Mouse (Mus musculus): ENCODE measurements around the gene Zfp27.
A peak's percentile ranks its signal among the peaks of the same experiment; 100 is the strongest.

The Zfp27 gene

GRCm38 (mm10) chr7:29905966-29906681 lies at the start of gene Zfp27:
Gene Zfp27 (minus strand): TSS chr7:29906572.
- DNase-seq (ENCODE audit: low read depth), result peak; percentile 96

GRCm38 (mm10) chr7:29954731-29955130 lies 48.4 kb upstream of the Zfp27 start:
- DNase-seq (ENCODE audit: low read depth), result peak; percentile 83

- DNase-seq (ENCODE audit: low read depth), result peak; percentile 89
Measured at GRCm38 (mm10) chr7:29953513-29954401, 47.4 kb upstream of the Zfp27 start, which contains the start of gene Zfp74. Gene Zfp74 (minus strand): TSS chr7:29954089.

GRCm38 (mm10) chr7:29953086-29953485 lies 46.7 kb upstream of the Zfp27 start:
- no peak for DNase-seq (ENCODE audit: low read depth)

GRCm38 (mm10) chr7:29944201-29944600 lies 37.8 kb upstream of the Zfp27 start:
- no peak for DNase-seq (ENCODE audit: low read depth)

GRCm38 (mm10) chr7:29943720-29944119 lies 37.3 kb upstream of the Zfp27 start:
- DNase-seq (ENCODE audit: low read depth), result no peak

- DNase-seq (ENCODE audit: low read depth), result no peak
Measured at GRCm38 (mm10) chr7:29942740-29943139, 36.4 kb upstream of the Zfp27 start.

- DNase-seq (ENCODE audit: low read depth), result no peak
Measured at GRCm38 (mm10) chr7:29941027-29941426, 34.7 kb upstream of the Zfp27 start.

GRCm38 (mm10) chr7:29938856-29939255 lies 32.5 kb upstream of the Zfp27 start:
- no peak for DNase-seq (ENCODE audit: low read depth)

GRCm38 (mm10) chr7:29922780-29923179 lies 16.4 kb upstream of the Zfp27 start:
- DNase-seq (ENCODE audit: low read depth), result no peak

GRCm38 (mm10) chr7:29921439-29922093 lies 15.2 kb upstream of the Zfp27 start:
- DNase-seq (ENCODE audit: low read depth), result no peak

- DNase-seq (ENCODE audit: low read depth), result no peak
Measured at GRCm38 (mm10) chr7:29918062-29918453, 11.7 kb upstream of the Zfp27 start.

GRCm38 (mm10) chr7:29917371-29918061 lies 11.1 kb upstream of the Zfp27 start:
- DNase-seq (ENCODE audit: low read depth), result no peak

- no peak for DNase-seq (ENCODE audit: low read depth)
Measured at GRCm38 (mm10) chr7:29912172-29912571, 5.8 kb upstream of the Zfp27 start.

- DNase-seq (ENCODE audit: low read depth), result no peak
Measured at GRCm38 (mm10) chr7:29910252-29910651, 3.9 kb upstream of the Zfp27 start.

- DNase-seq (ENCODE audit: low read depth), result peak; percentile 92
Measured at GRCm38 (mm10) chr7:29908130-29908950, 2.0 kb upstream of the Zfp27 start, which contains the start of gene Zfp383. Gene Zfp383 (plus strand): TSS chr7:29908223.

- peak; percentile 16 for DNase-seq (ENCODE audit: low read depth)
Measured at GRCm38 (mm10) chr7:29907206-29907605, 834 bp upstream of the Zfp27 start.

GRCm38 (mm10) chr7:29906682-29907058 lies 298 bp upstream of the Zfp27 start:
- no peak for DNase-seq (ENCODE audit: low read depth)

- no peak for DNase-seq (ENCODE audit: low read depth)
Measured at GRCm38 (mm10) chr7:29904101-29904500, 2.3 kb downstream of the Zfp27 start.

GRCm38 (mm10) chr7:29898351-29898750 lies 8.0 kb downstream of the Zfp27 start:
- peak; percentile 12 for DNase-seq (ENCODE audit: low read depth)

- no peak for DNase-seq (ENCODE audit: low read depth)
Measured at GRCm38 (mm10) chr7:29892756-29893155, 13.6 kb downstream of the Zfp27 start.
